ENCODE assay signal across 8 mouse cellular contexts in the genomic region with DNA sequence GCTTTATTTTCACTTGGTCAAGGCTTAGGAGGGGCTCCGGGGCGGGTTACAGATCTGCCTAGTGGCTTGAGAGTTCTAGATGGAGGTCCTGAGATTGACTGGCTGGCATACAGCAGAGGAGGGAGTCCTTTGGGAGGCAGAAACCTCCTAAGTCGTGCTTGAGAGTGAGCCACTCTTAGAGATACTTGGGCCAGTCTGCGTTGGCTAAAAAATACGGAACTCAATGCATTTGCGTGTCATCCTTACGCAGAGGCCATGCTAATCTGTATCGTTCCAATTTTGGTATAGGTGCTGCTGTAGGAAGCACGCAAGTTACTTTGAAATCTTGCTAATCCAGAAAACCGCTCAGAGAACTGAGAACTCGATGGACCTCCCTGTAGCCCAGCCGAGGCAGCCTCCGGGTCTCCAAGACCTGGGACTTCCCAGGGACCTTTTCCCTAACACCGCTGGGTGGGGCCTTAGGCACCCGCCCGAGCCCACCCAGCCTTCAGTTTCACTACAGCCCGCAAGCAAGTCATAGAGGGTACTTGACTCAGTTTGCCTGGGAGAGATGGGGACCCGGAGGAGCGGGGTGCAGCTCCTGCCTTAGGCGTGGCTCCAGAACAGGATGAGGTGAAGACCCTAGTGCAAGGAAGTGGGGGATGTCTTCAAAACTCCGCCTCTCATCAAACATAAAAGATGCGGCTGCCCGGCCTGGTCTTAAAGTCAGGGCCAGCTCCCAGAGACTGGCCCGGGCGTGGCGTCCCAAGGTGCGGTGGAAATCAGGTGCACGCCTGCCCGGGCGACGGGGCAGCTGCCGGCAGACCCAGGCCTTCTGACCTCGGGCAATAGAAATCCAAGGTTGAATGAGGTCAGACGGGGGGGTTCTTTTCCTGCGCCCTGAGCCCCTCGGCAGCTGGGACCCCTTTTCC. TPM values are rescaled to one million over a fixed set of nuclear protein-coding genes. Genes with fewer than 3 reads are reported as not detected.
DNase-seq lines count a peak whose midpoint lies in the region; ATAC-seq and TF ChIP-seq lines count a peak whose summit lies in the region.

No protein-coding gene starts in this region.

- H3K9ac ChIP-seq in heart, embryonic 13.5 days: peak overlapping the region; percentile 98
- H3K9ac ChIP-seq in heart, postnatal 0 days (replicated peaks; ENCODE audit: low read depth, low read length): peak overlapping the region; percentile 95

- H3K4me2 ChIP-seq in heart, embryonic 13.5 days: peak overlapping the region; percentile 93
- H3K4me2 ChIP-seq in heart, postnatal 0 days (ENCODE audit: low read depth, low read length): peak overlapping the region; percentile 93

- H3K36me3 ChIP-seq in heart, embryonic 13.5 days: no peaks in the 10 kb centered on the region
- H3K36me3 ChIP-seq in heart, postnatal 0 days (replicated peaks; ENCODE audit: control insufficient read depth, insufficient read depth, low read length): no peaks in the 10 kb centered on the region; the same call in 1 of the 2 replicates
- no peaks in the 10 kb centered on the region for H3K36me3 ChIP-seq in midbrain, embryonic 10.5 days

- H3K27me3 ChIP-seq in heart, embryonic 13.5 days (replicated peaks): no peaks in the 10 kb centered on the region
- no peaks in the 10 kb centered on the region for H3K27me3 ChIP-seq in heart, postnatal 0 days (ENCODE audit: control insufficient read depth, insufficient read depth, low read length)
- H3K27me3 ChIP-seq in midbrain, embryonic 10.5 days (ENCODE audit: low read depth, poor library complexity, severe bottlenecking): peaks cover 40% of the 10 kb centered on the region

- H3K27ac ChIP-seq in heart, embryonic 13.5 days (replicated peaks): peak overlapping the region; percentile 97
- peak overlapping the region; percentile 96 for H3K27ac ChIP-seq in heart, postnatal 0 days (ENCODE audit: low read depth)
- peak overlapping the region; percentile 84 for H3K27ac ChIP-seq in midbrain, embryonic 10.5 days (replicated peaks)

- TF ChIP-seq EP300 in heart, postnatal 0 days (IDR thresholded peaks at IDR 0.05; ENCODE audit: low read depth): no peak

- no peak for ATAC-seq in heart, embryonic 13.5 days (ENCODE audit: extremely low read depth, insufficient number of reproducible peaks, low FRiP score, low TSS enrichment)
- ATAC-seq in heart, postnatal 0 days (ENCODE audit: insufficient read depth, low read depth): no peak

- no peaks in the 10 kb centered on the region for H3K9me3 ChIP-seq in heart, embryonic 13.5 days
- H3K9me3 ChIP-seq in heart, postnatal 0 days (replicated peaks; ENCODE audit: control insufficient read depth, low read length): no peaks in the 10 kb centered on the region
- no peaks in the 10 kb centered on the region for H3K9me3 ChIP-seq in midbrain, embryonic 10.5 days (replicated peaks)

- WGBS in heart, embryonic 13.5 days: 3% methylated on average over 36 of the region's 36 CpGs
- 1% methylated on average over 36 of the region's 36 CpGs for WGBS in heart, postnatal 0 days
- WGBS in midbrain, embryonic 10.5 days: 5% methylated on average over 36 of the region's 36 CpGs

- no peak for TF ChIP-seq CTCF in heart, postnatal 0 days (IDR thresholded peaks at IDR 0.05; ENCODE audit: low read depth)

- no peak for DNase-seq in heart, adult 18-20 months
- DNase-seq in NIH3T3 (ENCODE audit: low read depth): peak; percentile 50
- no peak for DNase-seq in heart, postnatal 0 days (ENCODE audit: low spot score)
- peak; percentile 43 for DNase-seq in midbrain, embryonic 10.5 days (ENCODE audit: low spot score)
- DNase-seq in yolk sac, embryonic 10.5 days (ENCODE audit: low spot score): peak; percentile 75
- no peak for DNase-seq in urinary bladder, adult 2 months (ENCODE audit: low spot score)
- DNase-seq in adrenal gland, postnatal 36 days: no peak

- peak overlapping the region; percentile 99 for H3K4me3 ChIP-seq in heart, embryonic 13.5 days
- peak overlapping the region; percentile 94 for H3K4me3 ChIP-seq in heart, postnatal 0 days (ENCODE audit: low read depth, low read length)
- peak overlapping the region; percentile 89 for H3K4me3 ChIP-seq in midbrain, embryonic 10.5 days

- peaks cover 59% of the 10 kb centered on the region for H3K4me1 ChIP-seq in heart, embryonic 13.5 days
- H3K4me1 ChIP-seq in heart, postnatal 0 days (ENCODE audit: control insufficient read depth, insufficient read depth): peaks cover 46% of the 10 kb centered on the region
- H3K4me1 ChIP-seq in midbrain, embryonic 10.5 days: peaks cover 61% of the 10 kb centered on the region

RNA-seq across cellular contexts. Expression of a gene that starts 1.3 kb away (rescaled TPM):
- 24.8 and 25.0 TPM in 2 replicates for polyA plus RNA-seq in heart, embryonic 13.5 days (2015; fragmentation: Nextera tagmentation; extraction: Ambion mirVana)
- 100 to 1,000 TPM; 117 to 119 TPM for total RNA-seq in heart, adult 18-20 months (2021)
- 62.0 and 63.6 TPM in 2 replicates for total RNA-seq in heart, postnatal 0 days (2014; rRNA removed; ENCODE audit: low replicate concordance)
- polyA plus RNA-seq in heart, postnatal 0 days (2015; fragmentation: Nextera tagmentation; extraction: Ambion mirVana): 15.7 and 17.5 TPM in 2 replicates
- polyA plus RNA-seq in midbrain, embryonic 10.5 days (2016; fragmentation: Nextera tagmentation; extraction: Ambion mirVana): 29.0 and 29.4 TPM in 2 replicates
- polyA plus RNA-seq in urinary bladder, adult 2 months (2012; rRNA removed): 95.0 and 151 TPM in 2 replicates
- 100 to 1,000 TPM; 309 to 387 TPM for total RNA-seq in adrenal gland, postnatal 36 days (2021)

Comparison
In these comparisons a context has a peak if more than half of its experiments do, and no peak if none do; other contexts are left out.
1. DNase-seq: peak in NIH3T3 (single experiment), midbrain, embryonic 10.5 days (single experiment) and yolk sac, embryonic 10.5 days (single experiment); none in heart, adult 18-20 months (0 of 2), heart, postnatal 0 days (single experiment), urinary bladder, adult 2 months (single experiment) and adrenal gland, postnatal 36 days (0 of 2).
2. Peak in every context shown above with its lines, with median percentiles within 50 percentile points of each other: H3K27ac ChIP-seq and H3K4me3 ChIP-seq.